Comparison of ENCODE assay signal across 9 mouse cellular contexts in the genomic region with DNA sequence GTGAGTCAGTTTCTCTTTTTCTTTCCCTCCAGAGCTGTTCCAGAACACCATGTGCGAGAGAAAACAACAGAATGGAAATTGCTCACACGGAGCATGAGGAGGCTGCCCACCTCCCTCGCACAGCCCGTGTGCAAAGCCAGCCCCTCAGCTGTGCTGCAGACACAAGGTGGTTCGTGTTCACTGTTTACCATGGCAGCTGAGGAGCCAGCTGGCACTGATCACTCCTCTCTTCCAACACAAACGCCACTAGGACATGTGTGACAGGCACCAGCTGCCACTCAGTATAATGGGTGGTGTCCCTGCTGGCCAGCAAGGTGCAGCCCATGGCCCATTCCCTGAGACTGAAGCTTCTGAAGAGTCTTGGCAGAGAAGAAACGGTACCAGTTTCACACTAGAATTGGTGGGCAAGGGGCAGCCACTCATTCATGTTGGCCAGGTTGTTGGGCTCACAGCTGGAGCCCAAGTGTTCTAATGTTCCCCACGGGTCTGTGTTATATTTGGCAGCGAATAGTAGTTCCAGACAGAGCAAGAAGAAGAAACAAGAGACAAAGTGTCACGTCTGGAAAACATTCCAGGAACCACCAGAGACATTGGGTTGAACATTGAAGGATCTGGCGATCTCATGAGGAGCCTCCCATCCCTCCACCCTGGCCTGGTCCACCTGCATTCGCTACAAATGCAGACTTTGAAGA.
A peak's percentile ranks its signal among the peaks of the same experiment; 100 is the strongest.
DNase-seq lines count a peak whose midpoint lies in the region; ATAC-seq and TF ChIP-seq lines count a peak whose summit lies in the region.
"Had no signal": no experiment of that assay in that cellular context is flagged by ENCODE, and none has a peak within 500 bp of the region (broad histone marks: within the 10 kb centered on the region; RNA-seq: fewer than 3 reads in every experiment).

No protein-coding gene starts in this region.

- TF ChIP-seq POLR2A in myocyte (IDR thresholded peaks at IDR 0.05; ENCODE audit: insufficient read length, low read depth) = no peak

- no peak overlapping the region for H3K9ac ChIP-seq in kidney, postnatal 0 days (ENCODE audit: low read depth, low read length)

- ATAC-seq in kidney, postnatal 0 days (replicated peaks; ENCODE audit: low FRiP score, low read depth) = 0 out of 2 replicates have a peak, but pooled peaks have one; percentile 29
- ATAC-seq: intestine, embryonic 16.5 days had no signal

- no peaks in the 10 kb centered on the region for H3K79me2 ChIP-seq in myocyte (ENCODE audit: control insufficient read depth, insufficient read depth)

- H3K36me3 ChIP-seq in kidney, postnatal 0 days (ENCODE audit: insufficient read depth, low read length) = no peaks in the 10 kb centered on the region
- H3K36me3 ChIP-seq in myocyte (ENCODE audit: control insufficient read depth, insufficient read depth) = no peaks in the 10 kb centered on the region

- no peaks in the 10 kb centered on the region for H3K27me3 ChIP-seq in kidney, postnatal 0 days (ENCODE audit: insufficient read depth, low read length)
- H3K27me3 ChIP-seq in myocyte (ENCODE audit: control insufficient read depth, insufficient read depth, insufficient read length) = no peaks in the 10 kb centered on the region

- no peaks in the 10 kb centered on the region for H3K4me1 ChIP-seq in kidney, postnatal 0 days (replicated peaks; ENCODE audit: insufficient read depth, low read length)

- DNase-seq in kidney, postnatal 0 days (ENCODE audit: low spot score) = peak; percentile 23
- DNase-seq in kidney, adult 11 months = no peak
- peak; percentile 27 to 40 for DNase-seq in frontal cortex, postnatal 14 days (ENCODE audit: low spot score in 2 of 2)
- peak; percentile 71 to 86 for DNase-seq in layer of hippocampus, adult 2 months (ENCODE audit: low spot score in 2 of 2)
- DNase-seq in embryo, embryonic 10.5 days (ENCODE audit: low spot score) = no peak
- no peak for DNase-seq in testis, postnatal 10 days (ENCODE audit: low spot score)
- no peak for DNase-seq in gastrocnemius, adult 18-20 months (ENCODE audit: low spot score)

- no peak overlapping the region for H3K4me3 ChIP-seq in kidney, postnatal 0 days (replicated peaks; ENCODE audit: low read depth, low read length)
- H3K4me3 ChIP-seq in layer of hippocampus, adult 2 months = no peak overlapping the region
- no peak overlapping the region for H3K4me3 ChIP-seq in myocyte

- TF ChIP-seq CTCF in kidney, postnatal 0 days (IDR thresholded peaks at IDR 0.05; ENCODE audit: low read depth) = no peak
- no peak for TF ChIP-seq CTCF in layer of hippocampus, adult 2 months (conservative IDR thresholded peaks at IDR 0.05)

- no peak overlapping the region for H3ac ChIP-seq in myocyte (ENCODE audit: control insufficient read depth, insufficient read length)

- H3K9me3 ChIP-seq in kidney, postnatal 0 days (replicated peaks; ENCODE audit: low read length) = no peaks in the 10 kb centered on the region

- no peak overlapping the region for H3K4me2 ChIP-seq in kidney, postnatal 0 days (ENCODE audit: low read length)
- no peak overlapping the region for H3K4me2 ChIP-seq in myocyte (ENCODE audit: low read depth)

- H3K27ac ChIP-seq in kidney, postnatal 0 days = no peak overlapping the region
- peak overlapping the region; percentile 88 for H3K27ac ChIP-seq in layer of hippocampus, adult 2 months

- whole genome bisulfite sequencing in kidney, postnatal 0 days = 53% methylated on average over 12 of the region's 12 CpGs

TF ChIP-seq in myocyte, 11 proteins besides CTCF, POLR2A, EP300 and RAD21:
- no peak for TF ChIP-seq USF1 (IDR thresholded peaks at IDR 0.05; ENCODE audit: low read depth)
- no peak for TF ChIP-seq MAX (IDR thresholded peaks at IDR 0.05; ENCODE audit: low read depth)
- no peak for TF ChIP-seq CEBPB (IDR thresholded peaks at IDR 0.05; ENCODE audit: insufficient read depth, poor library complexity, severe bottlenecking)
- TF ChIP-seq SRF (IDR thresholded peaks at IDR 0.05; ENCODE audit: control insufficient read depth, insufficient read length, low read depth) = no peak
- TF ChIP-seq POLR2AphosphoS2 (IDR thresholded peaks at IDR 0.05; ENCODE audit: insufficient read length, low read depth) = no peak
- no peak for TF ChIP-seq REST (IDR thresholded peaks at IDR 0.05; ENCODE audit: insufficient read depth, insufficient read length)
- TF ChIP-seq TCF12 (IDR thresholded peaks at IDR 0.05; ENCODE audit: insufficient read depth, poor library complexity, severe bottlenecking) = no peak
- TF ChIP-seq E2F4 (IDR thresholded peaks at IDR 0.05; ENCODE audit: insufficient read depth) = no peak
- TF ChIP-seq MYOG (IDR thresholded peaks at IDR 0.05; ENCODE audit: control insufficient read depth in 1 of 3, insufficient read depth in 1 of 3, insufficient read length in 2 of 3, low read depth in 2 of 3) = peak in 2 of 3 experiments; percentile 91
- TF ChIP-seq MYOD1 (IDR thresholded peaks at IDR 0.05; ENCODE audit: control insufficient read depth in 1 of 3, insufficient read length in 2 of 3, low read depth in 2 of 3) = peak in 2 of 3 experiments; percentile 89
- TF ChIP-seq TCF3 (IDR thresholded peaks at IDR 0.05; ENCODE audit: insufficient read length, low read depth) = peak; percentile 85
TF ChIP-seq in myocyte: peak in this region for 3.

Comparison
In these comparisons a context has a peak if more than half of its experiments do, and no peak if none do; other contexts are left out.
1. DNase-seq: peak in kidney, postnatal 0 days (single experiment), frontal cortex, postnatal 14 days (2 of 2) and layer of hippocampus, adult 2 months (2 of 2); none in kidney, adult 11 months (single experiment), embryo, embryonic 10.5 days (single experiment), testis, postnatal 10 days (single experiment) and gastrocnemius, adult 18-20 months (single experiment).